Mouse (Mus musculus): ENCODE results near the gene Mcm10. TPM values are rescaled to one million over a fixed set of nuclear protein-coding genes. Genes with fewer than 3 reads are reported as not detected.

Gene Mcm10
- polyA plus RNA-seq (2012) = 2.0 and 3.5 TPM in 2 replicates

DNA sequence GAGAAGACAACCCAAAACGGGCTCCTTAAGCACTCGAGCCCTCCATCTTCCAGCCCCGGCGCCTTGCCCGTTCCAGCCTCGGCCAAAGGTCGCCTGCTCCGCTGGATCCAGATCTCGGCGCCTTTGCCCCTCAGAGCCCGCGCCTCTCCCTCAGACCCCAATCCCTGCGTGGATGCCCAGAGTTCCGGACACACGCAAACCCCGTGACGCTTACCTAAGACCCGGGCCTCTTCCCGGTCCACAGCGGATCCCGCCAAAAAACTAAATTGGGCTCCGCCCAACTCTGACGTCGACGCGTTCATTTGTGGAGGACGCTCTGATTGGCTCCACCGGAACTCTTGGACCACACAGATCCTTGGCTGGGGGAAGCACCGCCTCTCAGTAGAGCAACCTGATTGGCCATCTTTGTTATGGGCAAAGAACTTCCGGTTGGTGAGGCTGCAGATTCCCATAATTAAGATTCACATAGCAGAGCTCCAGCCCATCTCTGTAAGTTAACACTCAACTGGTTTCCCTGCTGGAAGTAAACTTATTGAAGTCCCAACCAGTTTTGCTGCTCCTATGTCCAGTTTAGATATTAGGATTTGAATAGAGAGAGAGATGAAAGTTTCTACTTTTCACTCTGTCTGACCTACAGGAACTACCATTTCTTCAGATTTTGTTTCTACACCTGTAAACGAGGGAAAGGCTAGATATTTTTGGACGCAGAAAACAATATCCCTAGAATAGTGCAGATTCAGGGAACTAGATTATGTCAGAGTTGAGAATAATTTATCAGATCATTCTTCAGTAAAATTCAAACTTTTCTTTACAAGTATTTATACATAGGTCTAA lies at the start of gene Mcm10:
Mcm10 (minus strand) TSS at position 301 of the 834 bp plus-strand sequence.
- no peak for TF ChIP-seq GATA1 (IDR thresholded peaks at IDR 0.05; ENCODE audit: low read length)
- no peak for TF ChIP-seq TAL1 (IDR thresholded peaks at IDR 0.05; ENCODE audit: low read length)
- Histone ChIP-seq H3K27me3 (ENCODE audit: control insufficient read depth) (no peaks in the 10 kb centered on the region; the same call in 1 of the 2 replicates), H3K36me3 (ENCODE audit: control insufficient read depth) (peaks cover 36% of the 10 kb centered on the region), H3K4me3 (replicated peaks) (peak within 1 kb of the TSS; percentile 96), H3K9me3 (ENCODE audit: control insufficient read depth, low read length) (peaks cover 9% of the 10 kb centered on the region), H3K4me1 (ENCODE audit: control insufficient read depth) (peaks cover 37% of the 10 kb centered on the region)

DNA sequence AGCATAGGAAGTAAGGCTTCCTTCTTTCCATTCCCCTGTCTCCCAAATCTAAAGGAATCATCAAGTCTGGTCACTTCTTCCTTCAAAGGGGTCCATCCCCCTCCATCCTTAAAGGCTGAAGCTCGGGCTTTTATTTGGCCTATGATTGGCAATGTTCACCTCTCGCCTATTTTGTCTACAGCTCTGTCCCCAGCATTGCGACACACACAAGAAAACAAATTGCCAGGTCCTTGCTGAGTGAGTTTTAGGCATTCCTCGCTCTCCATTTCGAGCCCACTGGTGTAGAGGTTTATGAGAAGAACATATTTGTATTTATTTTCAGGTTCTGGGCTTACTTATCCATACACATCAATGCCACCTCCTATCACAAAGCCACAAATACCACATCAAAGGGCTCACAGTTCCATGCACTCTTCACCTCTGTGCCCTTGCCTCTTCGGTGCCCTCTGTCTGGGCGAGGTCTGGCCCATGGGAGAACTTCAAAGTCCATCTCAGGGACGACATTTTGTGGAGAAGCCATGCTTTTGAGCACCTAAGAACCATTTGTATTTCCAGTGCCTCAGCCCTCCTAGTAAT lies 48.6 kb upstream of the Mcm10 start:
- peaks cover 51% of the 10 kb centered on the region for H3K4me1 ChIP-seq (ENCODE audit: control insufficient read depth)
- H3K27me3 ChIP-seq (ENCODE audit: control insufficient read depth) = no peaks in the 10 kb centered on the region
- peak overlapping the region; percentile 0 for H3K4me3 ChIP-seq (replicated peaks)
- TF ChIP-seq TAL1 (IDR thresholded peaks at IDR 0.05; ENCODE audit: low read length) (no peak), GATA1 (IDR thresholded peaks at IDR 0.05; ENCODE audit: low read length) (no peak)
- H3K9me3 ChIP-seq (ENCODE audit: control insufficient read depth, low read length) = no peaks in the 10 kb centered on the region
- H3K36me3 ChIP-seq (ENCODE audit: control insufficient read depth) = peaks cover 45% of the 10 kb centered on the region

DNA sequence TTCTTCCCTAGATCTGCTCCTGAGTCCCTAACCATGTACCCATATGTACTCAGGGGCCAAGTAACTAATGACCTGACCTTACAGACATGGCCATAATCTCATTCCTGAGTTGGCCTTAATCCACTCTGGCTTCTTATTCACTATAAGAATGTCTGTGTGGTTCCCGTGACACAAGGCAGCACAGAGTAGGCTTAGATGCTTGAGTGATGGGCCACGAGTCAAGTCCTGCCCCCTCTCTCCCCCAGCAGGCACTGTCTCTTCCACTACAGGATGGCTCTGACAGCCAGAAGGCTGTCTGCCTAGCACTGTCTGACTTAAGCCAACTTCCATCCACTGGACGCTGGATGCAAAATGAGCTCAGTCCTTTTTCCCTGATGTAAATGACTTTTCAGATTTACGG lies 47.4 kb upstream of the Mcm10 start:
- H3K9me3 ChIP-seq (ENCODE audit: control insufficient read depth, low read length) = no peaks in the 10 kb centered on the region
- H3K4me1 ChIP-seq (ENCODE audit: control insufficient read depth) = peaks cover 51% of the 10 kb centered on the region
- H3K27me3 ChIP-seq (ENCODE audit: control insufficient read depth) = no peaks in the 10 kb centered on the region
- peaks cover 52% of the 10 kb centered on the region for H3K36me3 ChIP-seq (ENCODE audit: control insufficient read depth)
- TF ChIP-seq GATA1 (IDR thresholded peaks at IDR 0.05; ENCODE audit: low read length) = no peak
- no peak for TF ChIP-seq TAL1 (IDR thresholded peaks at IDR 0.05; ENCODE audit: low read length)
- H3K4me3 ChIP-seq (replicated peaks) = no peak overlapping the region

DNA sequence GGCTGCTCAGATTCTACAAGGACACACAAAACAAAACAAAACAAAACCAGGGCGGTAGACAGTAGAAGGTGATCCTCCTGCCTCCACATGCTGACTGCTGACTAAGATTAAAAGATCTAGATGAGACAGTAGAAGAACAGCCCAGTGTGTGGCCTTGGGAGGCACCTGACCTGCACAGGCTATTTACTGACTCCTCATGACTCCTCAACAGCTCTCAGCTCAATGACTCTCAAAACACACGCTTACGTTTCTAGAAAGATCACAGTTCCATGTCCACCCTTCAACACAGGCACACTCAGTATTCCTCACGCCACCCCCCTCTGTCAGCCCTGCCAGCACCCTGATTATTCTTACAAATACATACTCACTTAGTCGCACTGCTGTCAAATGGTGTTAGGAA lies 45.8 kb upstream of the Mcm10 start:
- Histone ChIP-seq H3K36me3 (ENCODE audit: control insufficient read depth) (peaks cover 67% of the 10 kb centered on the region), H3K4me3 (replicated peaks) (no peak overlapping the region), H3K9me3 (ENCODE audit: control insufficient read depth, low read length) (no peaks in the 10 kb centered on the region), H3K27me3 (ENCODE audit: control insufficient read depth) (no peaks in the 10 kb centered on the region), H3K4me1 (ENCODE audit: control insufficient read depth) (peaks cover 36% of the 10 kb centered on the region)
- TF ChIP-seq GATA1 (IDR thresholded peaks at IDR 0.05; ENCODE audit: low read length) (no peak), TAL1 (IDR thresholded peaks at IDR 0.05; ENCODE audit: low read length) (no peak)

DNA sequence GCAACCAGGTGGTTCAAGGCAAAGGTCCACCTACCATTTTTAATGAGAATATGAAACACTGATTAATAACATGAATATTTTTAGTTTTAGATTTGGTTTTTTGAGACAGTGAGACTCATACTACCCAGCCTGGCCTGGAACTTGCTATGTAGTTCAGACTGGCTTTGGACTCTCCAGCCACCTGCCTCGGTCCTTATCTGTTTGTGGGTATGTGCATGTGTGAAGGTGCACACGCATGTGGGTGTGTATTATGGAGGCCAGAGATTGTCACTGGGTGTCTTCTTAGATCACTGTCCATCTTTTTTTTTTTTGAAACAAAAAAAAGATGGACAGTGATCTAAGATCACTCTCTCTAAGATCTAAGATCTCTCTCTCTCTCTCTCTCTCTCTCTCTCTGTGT lies 38.0 kb upstream of the Mcm10 start:
- no peaks in the 10 kb centered on the region for H3K9me3 ChIP-seq (ENCODE audit: control insufficient read depth, low read length)
- peaks cover 83% of the 10 kb centered on the region for H3K36me3 ChIP-seq (ENCODE audit: control insufficient read depth)
- H3K4me3 ChIP-seq (replicated peaks) = no peak overlapping the region
- no peak for TF ChIP-seq TAL1 (IDR thresholded peaks at IDR 0.05; ENCODE audit: low read length)
- no peak for TF ChIP-seq GATA1 (IDR thresholded peaks at IDR 0.05; ENCODE audit: low read length)
- peaks cover 37% of the 10 kb centered on the region for H3K4me1 ChIP-seq (ENCODE audit: control insufficient read depth)
- H3K27me3 ChIP-seq (ENCODE audit: control insufficient read depth) = no peaks in the 10 kb centered on the region

DNA sequence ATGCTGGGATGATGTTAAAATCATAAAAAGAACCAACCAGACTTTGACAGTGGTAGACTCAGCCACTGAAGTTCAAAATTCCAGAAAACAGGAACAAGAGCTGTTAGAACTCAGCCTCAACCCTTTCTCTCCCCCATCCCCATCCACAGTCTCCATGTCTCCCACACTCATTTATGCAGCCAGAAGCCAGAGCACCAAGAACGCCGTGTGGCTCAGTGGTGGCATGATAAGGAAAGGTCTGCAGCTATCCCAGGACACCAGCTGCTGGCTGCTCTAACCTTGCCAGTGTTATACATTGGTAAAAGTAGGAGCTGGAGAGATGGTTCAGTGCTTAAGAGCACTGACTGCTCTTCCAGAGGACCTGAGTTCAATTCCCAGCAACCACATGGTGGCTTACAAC lies 34.4 kb upstream of the Mcm10 start:
- H3K4me1 ChIP-seq (ENCODE audit: control insufficient read depth) = peaks cover 71% of the 10 kb centered on the region
- H3K36me3 ChIP-seq (ENCODE audit: control insufficient read depth) = peaks cover 88% of the 10 kb centered on the region
- TF ChIP-seq TAL1 (IDR thresholded peaks at IDR 0.05; ENCODE audit: low read length) (no peak), GATA1 (IDR thresholded peaks at IDR 0.05; ENCODE audit: low read length) (no peak)

DNA sequence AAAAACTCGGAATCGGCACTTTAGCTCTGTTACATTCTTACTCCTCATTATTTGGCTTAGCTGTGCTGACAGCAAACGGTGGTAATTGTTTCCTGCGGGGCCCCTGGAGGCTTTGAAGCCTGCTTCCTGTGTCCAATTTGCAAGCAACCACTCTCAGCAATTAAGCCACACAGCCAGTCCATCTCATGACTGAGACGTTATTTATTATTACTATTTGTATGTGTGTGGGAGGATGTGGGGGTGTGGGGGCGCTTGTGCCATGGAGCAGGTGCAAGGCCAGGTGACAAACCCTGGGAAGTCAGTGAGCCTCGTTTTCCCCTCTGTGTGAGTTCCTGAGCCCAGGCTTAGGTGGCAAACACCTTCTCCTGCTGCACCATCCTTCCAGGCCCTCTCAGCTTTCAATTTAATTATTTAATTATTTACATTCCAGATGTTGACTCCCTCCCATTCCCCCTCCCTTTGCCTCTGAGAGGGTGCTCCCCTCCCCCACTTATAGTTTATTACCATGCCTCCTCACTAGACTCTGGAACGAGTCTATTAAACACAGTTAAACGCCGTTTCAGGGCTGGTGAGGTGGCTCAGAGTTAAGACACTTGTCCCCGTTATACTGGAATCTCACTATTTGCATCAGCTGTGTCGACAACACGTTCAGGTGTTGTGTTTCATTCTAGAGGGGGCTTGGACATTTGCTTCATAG lies 32.8 kb upstream of the Mcm10 start:
- Histone ChIP-seq H3K4me3 (replicated peaks) (no peak overlapping the region), H3K9me3 (ENCODE audit: control insufficient read depth, low read length) (no peaks in the 10 kb centered on the region), H3K36me3 (ENCODE audit: control insufficient read depth) (peaks cover 88% of the 10 kb centered on the region), H3K4me1 (ENCODE audit: control insufficient read depth) (peaks cover 77% of the 10 kb centered on the region), H3K27me3 (ENCODE audit: control insufficient read depth) (no peaks in the 10 kb centered on the region)
- TF ChIP-seq TAL1 (IDR thresholded peaks at IDR 0.05; ENCODE audit: low read length) (no peak), GATA1 (IDR thresholded peaks at IDR 0.05; ENCODE audit: low read length) (no peak)

More for the DNA sequence above, 34.4 kb upstream of the Mcm10 start:
- Histone ChIP-seq H3K9me3 (ENCODE audit: control insufficient read depth, low read length) (no peaks in the 10 kb centered on the region), H3K4me3 (replicated peaks) (no peak overlapping the region), H3K27me3 (ENCODE audit: control insufficient read depth) (no peaks in the 10 kb centered on the region)

DNA sequence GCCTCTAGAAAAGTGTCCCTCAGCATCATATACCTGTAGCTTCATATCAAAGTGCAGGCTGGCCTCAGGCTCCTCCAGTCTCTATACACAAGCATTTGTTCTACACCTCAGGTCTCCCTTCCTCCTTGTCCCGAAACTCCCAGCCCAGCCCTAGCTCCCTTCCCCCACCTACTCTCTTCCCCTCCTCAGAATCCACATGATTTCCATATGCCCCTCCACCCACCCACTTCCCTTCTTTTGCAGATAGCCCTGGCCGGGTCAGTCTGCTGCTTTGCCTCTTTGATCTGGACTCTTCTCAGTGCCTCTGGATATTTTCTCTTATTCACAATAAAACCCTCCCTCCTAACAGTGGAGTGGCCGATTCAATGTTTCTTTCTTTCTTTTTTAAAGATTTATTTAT lies 31.7 kb upstream of the Mcm10 start:
- H3K27me3 ChIP-seq (ENCODE audit: control insufficient read depth) = no peaks in the 10 kb centered on the region
- H3K4me1 ChIP-seq (ENCODE audit: control insufficient read depth) = peaks cover 81% of the 10 kb centered on the region
- H3K9me3 ChIP-seq (ENCODE audit: control insufficient read depth, low read length) = no peaks in the 10 kb centered on the region
- peaks cover 91% of the 10 kb centered on the region for H3K36me3 ChIP-seq (ENCODE audit: control insufficient read depth)
- no peak for TF ChIP-seq TAL1 (IDR thresholded peaks at IDR 0.05; ENCODE audit: low read length)
- TF ChIP-seq GATA1 (IDR thresholded peaks at IDR 0.05; ENCODE audit: low read length) = no peak
- H3K4me3 ChIP-seq (replicated peaks) = no peak overlapping the region

DNA sequence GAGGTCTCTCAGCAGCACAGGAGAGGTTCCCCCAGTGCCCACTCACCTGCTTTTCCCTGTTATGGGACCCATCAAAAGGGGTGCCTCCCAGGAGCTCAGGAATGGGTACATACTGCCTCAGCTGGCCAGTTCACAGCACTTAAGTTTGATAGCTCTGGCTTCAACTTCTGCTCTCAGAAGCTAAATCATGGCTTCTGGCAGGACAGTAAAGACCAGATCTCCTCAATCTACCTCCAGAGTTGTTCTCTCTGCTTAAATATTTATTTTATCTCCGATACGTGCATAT lies 30.8 kb upstream of the Mcm10 start:
- H3K4me1 ChIP-seq (ENCODE audit: control insufficient read depth) = peaks cover 75% of the 10 kb centered on the region
- H3K36me3 ChIP-seq (ENCODE audit: control insufficient read depth) = peaks cover 86% of the 10 kb centered on the region
- no peaks in the 10 kb centered on the region for H3K9me3 ChIP-seq (ENCODE audit: control insufficient read depth, low read length)
- H3K27me3 ChIP-seq (ENCODE audit: control insufficient read depth) = no peaks in the 10 kb centered on the region
- H3K4me3 ChIP-seq (replicated peaks) = no peak overlapping the region
- TF ChIP-seq TAL1 (IDR thresholded peaks at IDR 0.05; ENCODE audit: low read length) (no peak), GATA1 (IDR thresholded peaks at IDR 0.05; ENCODE audit: low read length) (no peak)

Data from erythroblast, embryonic 14.5 days (primary cell).